Comparison of ENCODE assay signal across 8 mouse cellular contexts in the genomic region with DNA sequence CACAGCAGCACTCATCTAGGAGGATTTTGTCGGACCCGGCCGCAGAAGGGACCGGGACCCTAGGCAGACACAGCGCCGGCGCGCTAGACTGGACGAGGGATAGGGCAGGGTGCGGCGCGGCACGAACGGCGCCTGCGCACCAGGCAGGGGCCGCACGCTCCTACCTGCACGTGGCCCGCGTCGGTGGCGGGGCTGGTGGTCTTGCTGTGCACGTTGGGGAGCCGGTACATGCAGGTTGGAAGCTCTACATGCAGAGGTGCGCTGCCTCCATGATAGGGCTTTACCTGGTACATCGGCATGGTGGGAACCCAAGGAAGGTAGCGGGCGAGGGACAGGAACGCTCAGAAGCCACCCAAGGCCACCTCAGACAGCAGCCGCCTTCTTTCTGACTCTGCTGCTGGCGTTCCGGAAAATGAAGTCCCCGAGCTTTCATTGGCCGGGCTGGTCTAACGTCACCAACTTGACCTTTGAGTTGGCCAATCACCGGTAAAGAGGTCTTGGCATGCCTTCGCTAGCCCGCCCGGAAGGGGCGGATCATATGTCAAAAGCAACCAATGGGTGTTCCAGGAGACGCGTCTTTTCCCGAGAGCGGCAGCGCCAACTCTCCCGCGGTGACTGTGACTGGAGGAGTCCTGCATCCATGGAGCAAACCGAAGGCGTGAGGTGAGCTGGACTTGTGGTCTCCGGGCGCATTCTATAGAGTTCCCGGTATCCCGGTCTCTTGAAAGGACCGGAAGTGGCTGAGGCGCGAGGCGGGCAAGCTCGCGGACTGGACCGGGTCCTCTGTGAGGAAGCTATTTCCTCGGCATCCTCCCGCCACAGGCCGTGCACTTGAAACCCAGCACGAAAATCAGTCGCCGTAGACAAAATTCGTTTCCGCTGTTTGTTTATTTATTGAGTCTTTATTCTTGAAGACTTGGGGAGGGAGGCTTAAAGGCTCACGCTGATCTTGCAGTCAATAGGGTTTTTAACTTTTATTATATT. TPM values are rescaled to one million over a fixed set of nuclear protein-coding genes. Genes with fewer than 3 reads are reported as not detected.
DNase-seq lines count a peak whose midpoint lies in the region; ATAC-seq lines count a peak whose summit lies in the region.

Gene Aimp2, minus strand, starts transcription at position 431 of the 984 bp plus-strand sequence.
Gene Pms2, plus strand, starts transcription at position 548 of the 984 bp plus-strand sequence.

- peak within 1 kb of the TSS; percentile 84 for H3K9ac ChIP-seq in heart, embryonic 13.5 days
- peak within 1 kb of the TSS; percentile 84 for H3K9ac ChIP-seq in liver, embryonic 12.5 days
- H3K9ac ChIP-seq in stomach, embryonic 15.5 days, result peak within 1 kb of the TSS; percentile 65

- peak within 1 kb of the TSS; percentile 87 for H3K4me2 ChIP-seq in heart, embryonic 13.5 days
- peak within 1 kb of the TSS; percentile 93 for H3K4me2 ChIP-seq in liver, embryonic 12.5 days
- peak within 1 kb of the TSS; percentile 70 for H3K4me2 ChIP-seq in stomach, embryonic 15.5 days

- H3K36me3 ChIP-seq in heart, embryonic 13.5 days, result peaks cover 40% of the 10 kb centered on the region
- H3K36me3 ChIP-seq in liver, embryonic 12.5 days, result peaks cover 62% of the 10 kb centered on the region
- H3K36me3 ChIP-seq in stomach, embryonic 15.5 days, result peaks cover 8% of the 10 kb centered on the region; the same call in 1 of the 2 replicates

- H3K4me1 ChIP-seq in brown adipose tissue, adult 24 weeks (ENCODE audit: control insufficient read depth, insufficient read depth, insufficient read length, low read length), result no peaks in the 10 kb centered on the region
- peaks cover 34% of the 10 kb centered on the region for H3K4me1 ChIP-seq in heart, embryonic 13.5 days
- H3K4me1 ChIP-seq in liver, embryonic 12.5 days, result peaks cover 39% of the 10 kb centered on the region
- H3K4me1 ChIP-seq in stomach, embryonic 15.5 days, result peaks cover 16% of the 10 kb centered on the region

- peak; percentile 97 for DNase-seq in CD4-positive, CD25-positive, alpha-beta regulatory T cell, adult 2 months (ENCODE audit: low read depth, low spot score)
- peak; percentile 90 for DNase-seq in fat pad, adult 2 months (ENCODE audit: extremely low read depth, low read depth, low spot score)
- DNase-seq in kidney, postnatal 10 days, result peak; percentile 96
- DNase-seq in natural killer cell, adult 2 months (ENCODE audit: low spot score in 2 of 2), result peak; percentile 92 to 93

- ATAC-seq in heart, embryonic 13.5 days (ENCODE audit: extremely low read depth, insufficient number of reproducible peaks, low FRiP score, low TSS enrichment), result peak; percentile 97
- peak; percentile 96 for ATAC-seq in liver, embryonic 12.5 days
- ATAC-seq in stomach, embryonic 15.5 days (ENCODE audit: insufficient read depth, low FRiP score, low read depth), result peak; percentile 97

- peak within 1 kb of the TSS; percentile 11; the same call in 1 of the 2 replicates for H3K27ac ChIP-seq in brown adipose tissue, adult 24 weeks (replicated peaks; ENCODE audit: low read depth, low read length)
- H3K27ac ChIP-seq in heart, embryonic 13.5 days (replicated peaks), result peak within 1 kb of the TSS; percentile 85
- peak within 1 kb of the TSS; percentile 98 for H3K27ac ChIP-seq in liver, embryonic 12.5 days
- H3K27ac ChIP-seq in stomach, embryonic 15.5 days, result peak within 1 kb of the TSS; percentile 92

- H3K27me3 ChIP-seq in heart, embryonic 13.5 days (replicated peaks), result no peaks in the 10 kb centered on the region
- no peaks in the 10 kb centered on the region for H3K27me3 ChIP-seq in liver, embryonic 12.5 days (replicated peaks)
- H3K27me3 ChIP-seq in stomach, embryonic 15.5 days (replicated peaks), result no peaks in the 10 kb centered on the region

- WGBS in heart, embryonic 13.5 days, result under 1% methylated on average over 70 of the region's 70 CpGs
- WGBS in liver, embryonic 12.5 days (ENCODE audit: insufficient replicate concordance), result under 1% methylated on average over 70 of the region's 70 CpGs
- WGBS in stomach, embryonic 15.5 days, result under 1% methylated on average over 70 of the region's 70 CpGs

- H3K9me3 ChIP-seq in heart, embryonic 13.5 days, result no peaks in the 10 kb centered on the region
- H3K9me3 ChIP-seq in liver, embryonic 12.5 days (replicated peaks), result no peaks in the 10 kb centered on the region
- no peaks in the 10 kb centered on the region for H3K9me3 ChIP-seq in stomach, embryonic 15.5 days

- H3K4me3 ChIP-seq in brown adipose tissue, adult 24 weeks (ENCODE audit: insufficient read depth, low read depth, low read length), result peak within 1 kb of the TSS; percentile 72
- peak within 1 kb of the TSS; percentile 80 for H3K4me3 ChIP-seq in heart, embryonic 13.5 days
- H3K4me3 ChIP-seq in liver, embryonic 12.5 days, result peak within 1 kb of the TSS; percentile 74
- H3K4me3 ChIP-seq in stomach, embryonic 15.5 days (replicated peaks), result peak within 1 kb of the TSS; percentile 66

RNA-seq across cellular contexts. Expression of gene Aimp2, which starts in this region (rescaled TPM):
- 17.7 and 21.1 TPM in 2 replicates for polyA plus RNA-seq in brown adipose tissue, adult 24 weeks (2012; ENCODE audit: insufficient read depth, insufficient read length, missing spikeins)
- polyA plus RNA-seq in heart, embryonic 13.5 days (2015; fragmentation: Nextera tagmentation; extraction: Ambion mirVana), result 93.9 and 106 TPM in 2 replicates
- 82.8 and 83.1 TPM in 2 replicates for polyA plus RNA-seq in liver, embryonic 12.5 days (2016; fragmentation: Nextera tagmentation; extraction: Ambion mirVana)
- polyA plus RNA-seq in stomach, embryonic 15.5 days (2015; fragmentation: Nextera tagmentation; extraction: Ambion mirVana), result 88.2 and 105 TPM in 2 replicates

RNA-seq across cellular contexts. Expression of gene Pms2, which starts in this region (rescaled TPM):
- polyA plus RNA-seq in brown adipose tissue, adult 24 weeks (2012; ENCODE audit: insufficient read depth, insufficient read length, missing spikeins), result 2.9 and 3.0 TPM in 2 replicates
- polyA plus RNA-seq in heart, embryonic 13.5 days (2015; fragmentation: Nextera tagmentation; extraction: Ambion mirVana), result 19.6 and 22.9 TPM in 2 replicates
- 23.8 and 24.8 TPM in 2 replicates for polyA plus RNA-seq in liver, embryonic 12.5 days (2016; fragmentation: Nextera tagmentation; extraction: Ambion mirVana)
- 22.7 and 24.9 TPM in 2 replicates for polyA plus RNA-seq in stomach, embryonic 15.5 days (2015; fragmentation: Nextera tagmentation; extraction: Ambion mirVana)

Comparison
In these comparisons a context has a peak if more than half of its experiments do, and no peak if none do; other contexts are left out.
1. Peak in every context shown above with its lines: DNase-seq, ATAC-seq, H3K4me3 ChIP-seq and H3K27ac ChIP-seq.
2. H3K27ac ChIP-seq: peak in every context shown above with its lines; median percentile 98 in liver, embryonic 12.5 days; 92 in stomach, embryonic 15.5 days; 85 in heart, embryonic 13.5 days; 11 in brown adipose tissue, adult 24 weeks.